Mouse (Mus musculus) small intestine, adult 2 months (tissue): Measurements from ENCODE around the gene Atg5.

Experiments
- CTCF ChIP-seq: fragments of 200-500 bp; IDR thresholded peaks from 2 replicates; pipeline ENCODE4 v1.5.1; 2012; ENCODE audit warnings: low read depth, mild to moderate bottlenecking, control low read depth, inconsistent platforms, low read length, moderate library complexity, mixed read lengths; ENCODE audit not compliant: insufficient replicate concordance, insufficient read length; ENCODE audit errors: extremely low read depth
- POLR2A ChIP-seq: fragments of 200-500 bp; IDR thresholded peaks from 2 replicates; pipeline ENCODE4 v1.6.1; 2012; ENCODE audit warnings: low read depth, mild to moderate bottlenecking, control low read depth, inconsistent platforms, low read length, moderate library complexity

DNA sequence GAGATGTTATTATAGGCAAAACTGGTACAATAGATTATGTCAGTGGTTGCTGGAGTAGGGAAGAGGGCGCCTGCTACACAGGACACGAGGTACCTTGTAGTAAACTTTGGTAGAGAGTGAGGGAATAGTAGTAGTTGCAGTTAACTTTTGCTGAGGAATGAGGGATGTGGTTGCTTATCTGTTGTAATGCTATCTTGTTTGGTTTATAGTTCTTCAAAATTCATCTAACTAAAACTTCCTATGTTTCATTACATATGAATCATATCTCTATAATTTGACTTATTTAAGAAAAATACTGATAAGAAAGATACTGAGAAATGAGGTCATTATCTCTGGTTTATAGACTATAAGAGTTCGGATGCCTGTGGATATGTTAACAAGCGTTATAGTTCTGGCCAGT, 31.9 kb downstream of the Atg5 start:
- TF ChIP-seq CTCF (no peak), POLR2A (no peak)
